Mouse (Mus musculus): ENCODE results near the gene Olfr1270.
"Not testable (repeated sequence)": the region's sequence is repeated elsewhere in the genome, so short reads cannot be mapped to it uniquely, and the experiment has no call there.

Gene Olfr1270

GRCm38 (mm10) chr2:90152991-90153390 is at the start of gene Olfr1270:
TSS of gene Olfr1270 (minus strand) at chr2:90153091.
- in situ Hi-C loops (cut with MboI; ENCODE audit: unreplicated experiment in 2 of 2), result no loop called here

- in situ Hi-C loops (cut with MboI; ENCODE audit: unreplicated experiment in 2 of 2), result not testable (repeated sequence)
These were observed 46.7 kb upstream of the Olfr1270 start for GRCm38 (mm10) chr2:90199606-90200005.

- in situ Hi-C loops (cut with MboI; ENCODE audit: unreplicated experiment in 2 of 2), result not testable (repeated sequence)
These were observed 42.4 kb upstream of the Olfr1270 start for GRCm38 (mm10) chr2:90195285-90195684.

DNA sequence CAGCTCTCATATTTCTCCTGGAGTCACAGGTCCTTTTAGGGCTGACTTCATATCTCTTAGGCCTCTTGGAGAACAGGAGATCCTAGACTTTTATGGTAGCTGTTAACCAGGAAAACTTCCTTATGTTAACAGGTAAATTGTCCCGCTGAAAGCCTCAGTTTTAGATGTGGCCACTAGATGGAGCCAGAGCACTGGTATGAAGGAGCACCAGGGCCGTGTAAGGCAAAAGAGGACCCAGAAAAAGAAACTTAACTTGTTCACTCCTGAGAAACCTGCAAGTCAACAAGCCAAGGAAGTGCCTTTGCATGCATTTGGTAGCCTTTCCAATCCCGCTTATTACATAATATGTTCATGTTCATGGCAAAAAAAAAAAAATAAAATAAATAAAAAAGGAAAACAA is 41.9 kb upstream of the Olfr1270 start:
- in situ Hi-C loops (cut with MboI; ENCODE audit: unreplicated experiment in 2 of 2), result not testable (repeated sequence)

GRCm38 (mm10) chr2:90187082-90187481 is 34.2 kb upstream of the Olfr1270 start:
- in situ Hi-C loops (cut with MboI; ENCODE audit: unreplicated experiment in 2 of 2), result not testable (repeated sequence)

- in situ Hi-C loops (cut with MboI; ENCODE audit: unreplicated experiment in 2 of 2), result not testable (repeated sequence)
These were observed 33.2 kb upstream of the Olfr1270 start for GRCm38 (mm10) chr2:90186082-90186481.

GRCm38 (mm10) chr2:90153916-90154315 is 1.0 kb upstream of the Olfr1270 start:
- in situ Hi-C loops (cut with MboI; ENCODE audit: unreplicated experiment in 2 of 2), result no loop called here

- in situ Hi-C loops (cut with MboI; ENCODE audit: unreplicated experiment in 2 of 2), result no loop called here
These were observed 10.7 kb downstream of the Olfr1270 start, which contains the start of gene Olfr32 for GRCm38 (mm10) chr2:90142196-90142595. TSS of gene Olfr32 (minus strand) at chr2:90142296.

DNA sequence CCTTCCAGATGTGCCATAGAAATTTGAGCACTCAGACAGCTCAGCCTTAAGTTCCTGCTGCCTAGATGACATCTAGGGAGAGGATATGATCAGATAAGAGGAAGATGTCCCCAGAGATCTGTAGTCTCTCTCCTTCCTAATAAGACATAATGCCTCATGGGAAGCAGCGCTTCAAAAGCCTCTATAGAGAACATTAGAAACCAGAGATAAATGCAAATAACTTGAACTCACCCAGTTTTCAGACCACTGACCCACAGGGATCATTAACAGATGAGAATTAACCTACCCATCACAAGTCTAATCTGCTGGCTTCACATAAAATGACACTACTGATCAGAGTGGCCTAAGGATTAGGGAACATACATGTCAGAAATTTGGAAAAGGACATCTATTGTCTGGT is 31.6 kb downstream of the Olfr1270 start, which contains the start of gene Olfr1269:
Gene Olfr1269, minus strand, starts transcription at position 101 of the 400 bp plus-strand sequence.
- in situ Hi-C loops (cut with MboI; ENCODE audit: unreplicated experiment in 2 of 2), result no loop called here

All from v-Abl transformed pro-B cells (cell line).